Mouse (Mus musculus): ENCODE results near the gene Scml4.

DNA sequence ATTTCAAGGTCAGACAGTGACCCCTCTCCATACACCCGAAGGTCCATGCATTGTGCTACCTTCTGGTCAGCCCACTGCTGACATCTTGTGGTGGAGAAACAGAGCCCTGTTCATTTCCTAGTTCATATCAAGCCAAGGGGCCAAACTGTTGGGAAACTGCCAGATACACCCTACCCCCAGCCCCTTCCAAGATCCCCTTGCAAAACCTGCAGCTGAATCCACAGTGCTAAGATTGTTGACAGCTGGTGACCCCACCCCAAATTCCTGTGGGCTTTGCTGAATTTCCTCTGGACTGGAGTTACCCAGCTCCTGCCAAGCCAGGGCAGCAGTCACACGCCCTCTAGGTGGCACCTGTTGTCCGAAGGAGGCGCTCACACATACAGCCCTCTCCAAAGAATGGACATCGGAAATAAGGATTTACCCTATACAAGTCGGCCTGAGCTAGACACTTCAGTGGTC is 127.5 kb downstream of the Scml4 start:
- no peak for TF ChIP-seq CTCF (IDR thresholded peaks at IDR 0.05; ENCODE audit: borderline replicate concordance, control insufficient read depth, extremely low read depth, insufficient read depth, low read length, poor library complexity)
- no peak for TF ChIP-seq POLR2A (IDR thresholded peaks at IDR 0.05; ENCODE audit: control insufficient read depth, extremely low read depth, insufficient read depth, low read length, poor library complexity)
